Mouse (Mus musculus) embryonic facial prominence, embryonic 10.5 days (tissue): ENCODE results near the gene Farsa. TPM values are rescaled to one million over a fixed set of nuclear protein-coding genes. Genes with fewer than 3 reads are reported as not detected.

ENCODE experiments used
- DNase-seq: peaks from one replicate; pipeline ENCODE4 v3.0.0-alpha.2; 2017; ENCODE audit warnings: low spot score
- H3K27ac ChIP-seq: fragments of 300-500 bp; sonication (generic); replicated peaks from 2 replicates; pipeline ENCODE4 v1.5.1; 2016; ENCODE audit warnings: mild to moderate bottlenecking
- H3K27me3 ChIP-seq: fragments of 300-500 bp; sonication (generic); replicated peaks from 2 replicates; pipeline ENCODE4 v1.6.1; 2016; ENCODE audit warnings: low read depth, mild to moderate bottlenecking; ENCODE audit not compliant: poor library complexity, severe bottlenecking
- H3K36me3 ChIP-seq: fragments of 300-500 bp; sonication (generic); replicated peaks from 2 replicates; pipeline ENCODE4 v1.6.1; 2016; ENCODE audit warnings: mild to moderate bottlenecking, moderate library complexity
- H3K4me1 ChIP-seq: fragments of 300-500 bp; sonication (generic); 2 replicates; pipeline ENCODE4 v1.6.1; 2016
- H3K4me3 ChIP-seq: fragments of 300-500 bp; sonication (generic); 2 replicates; pipeline ENCODE4 v1.5.1; 2016; ENCODE audit warnings: mild to moderate bottlenecking, moderate library complexity
- H3K9me3 ChIP-seq: fragments of 300-500 bp; sonication (generic); 2 replicates; pipeline ENCODE4 v1.6.1; 2016; ENCODE audit warnings: mild to moderate bottlenecking
- WGBS: fragments of 180-500 bp; shearing (Covaris S2); methylation state at CpG from one replicate; pipeline ENCODE4 v1.1.7; 2016; 5-methylcytosine and 5-hydroxymethylcytosine counted together
- polyA plus RNA-seq: library from polyadenylated mRNA; unstranded; fragments of >200 nt; fragmentation: Nextera tagmentation; extraction: Ambion mirVana; gene quantifications from 2 replicates; pipeline ENCODE4 v1.2.1, GENCODE M21; 2016

Farsa gene
- polyA plus RNA-seq, 1 experiment from 2014 or later, result 133 TPM

- no peaks in the 10 kb centered on the region for H3K9me3 ChIP-seq
- peak overlapping the region; percentile 70; the same call in 1 of the 2 replicates for H3K27ac ChIP-seq
- no peak for DNase-seq
- H3K4me3 ChIP-seq, result peak overlapping the region; percentile 23; the same call in 1 of the 2 replicates
- peaks cover 85% of the 10 kb centered on the region for H3K36me3 ChIP-seq
- no peaks in the 10 kb centered on the region for H3K27me3 ChIP-seq
- WGBS, result 93% methylated on average over 5 of the region's 5 CpGs
- H3K4me1 ChIP-seq, result peaks cover 45% of the 10 kb centered on the region
These were observed 18.3 kb upstream of the Farsa start for GRCm38 (mm10) chr8:84838513-84838912.

- Histone ChIP-seq H3K4me3 (peak overlapping the region; percentile 98), H3K27me3 (no peaks in the 10 kb centered on the region), H3K4me1 (peaks cover 54% of the 10 kb centered on the region), H3K36me3 (peaks cover 85% of the 10 kb centered on the region), H3K27ac (no peak overlapping the region; the same call in 1 of the 2 replicates), H3K9me3 (no peaks in the 10 kb centered on the region)
- 98% methylated on average over 2 of the region's 2 CpGs for WGBS
- no peak for DNase-seq
These were observed 17.4 kb upstream of the Farsa start for GRCm38 (mm10) chr8:84839411-84839810.

GRCm38 (mm10) chr8:84839875-84840247 lies 16.9 kb upstream of the Farsa start:
- Histone ChIP-seq H3K27ac (peak overlapping the region; percentile 97), H3K9me3 (no peaks in the 10 kb centered on the region), H3K27me3 (no peaks in the 10 kb centered on the region), H3K36me3 (peaks cover 85% of the 10 kb centered on the region), H3K4me3 (peak overlapping the region; percentile 98), H3K4me1 (peaks cover 59% of the 10 kb centered on the region)
- 5% methylated on average over 7 of the region's 7 CpGs for WGBS
- no peak for DNase-seq

- peaks cover 64% of the 10 kb centered on the region for H3K4me1 ChIP-seq
These were observed 16.4 kb upstream of the Farsa start, which contains the start of gene Rad23a for GRCm38 (mm10) chr8:84840248-84840999. TSS of gene Rad23a (minus strand) at chr8:84840665.

GRCm38 (mm10) chr8:84841514-84841913 lies 15.3 kb upstream of the Farsa start:
- H3K27ac ChIP-seq, result no peak overlapping the region
- WGBS, result 79% methylated on average over 1 of the region's 1 CpGs
- no peaks in the 10 kb centered on the region for H3K27me3 ChIP-seq
- H3K9me3 ChIP-seq, result no peaks in the 10 kb centered on the region
- DNase-seq, result no peak
- H3K4me3 ChIP-seq, result no peak overlapping the region
- peaks cover 60% of the 10 kb centered on the region for H3K4me1 ChIP-seq
- peaks cover 81% of the 10 kb centered on the region for H3K36me3 ChIP-seq

More at GRCm38 (mm10) chr8:84840248-84840999, 16.4 kb upstream of the Farsa start, which contains the start of gene Rad23a:
- peak within 1 kb of the TSS; percentile 97 for H3K27ac ChIP-seq
- no peaks in the 10 kb centered on the region for H3K27me3 ChIP-seq
- H3K9me3 ChIP-seq, result no peaks in the 10 kb centered on the region
- H3K36me3 ChIP-seq, result peaks cover 85% of the 10 kb centered on the region
- DNase-seq, result peak; percentile 95
- H3K4me3 ChIP-seq, result peak within 1 kb of the TSS; percentile 98
- 1% methylated on average over 55 of the region's 55 CpGs for WGBS

GRCm38 (mm10) chr8:84844397-84845070 lies 12.3 kb upstream of the Farsa start:
- 90% methylated on average over 9 of the region's 9 CpGs for WGBS
- Histone ChIP-seq H3K27ac (no peak overlapping the region), H3K9me3 (no peaks in the 10 kb centered on the region), H3K4me1 (peaks cover 43% of the 10 kb centered on the region), H3K36me3 (peaks cover 53% of the 10 kb centered on the region), H3K4me3 (peak overlapping the region; percentile 99), H3K27me3 (no peaks in the 10 kb centered on the region)
- DNase-seq, result no peak

- Histone ChIP-seq H3K4me3 (peak overlapping the region; percentile 99), H3K9me3 (no peaks in the 10 kb centered on the region), H3K4me1 (peaks cover 39% of the 10 kb centered on the region), H3K36me3 (peaks cover 53% of the 10 kb centered on the region), H3K27me3 (no peaks in the 10 kb centered on the region), H3K27ac (peak overlapping the region; percentile 98)
- WGBS, result 20% methylated on average over 12 of the region's 12 CpGs
- DNase-seq, result peak; percentile 63
These were observed 11.3 kb upstream of the Farsa start for GRCm38 (mm10) chr8:84845355-84846093.

GRCm38 (mm10) chr8:84846094-84846721 lies 10.6 kb upstream of the Farsa start:
- no peaks in the 10 kb centered on the region for H3K27me3 ChIP-seq
- peak overlapping the region; percentile 99 for H3K4me3 ChIP-seq
- no peak for DNase-seq
- H3K4me1 ChIP-seq, result peaks cover 39% of the 10 kb centered on the region
- H3K27ac ChIP-seq, result peak overlapping the region; percentile 98
- H3K36me3 ChIP-seq, result peaks cover 50% of the 10 kb centered on the region
- no peaks in the 10 kb centered on the region for H3K9me3 ChIP-seq
- under 1% methylated on average over 30 of the region's 30 CpGs for WGBS

GRCm38 (mm10) chr8:84846722-84847572 lies 9.8 kb upstream of the Farsa start, which contains the start of gene Calr:
TSS of gene Calr (minus strand) at chr8:84846934.
- no peaks in the 10 kb centered on the region for H3K27me3 ChIP-seq
- WGBS, result under 1% methylated on average over 55 of the region's 55 CpGs
- no peaks in the 10 kb centered on the region for H3K9me3 ChIP-seq
- H3K4me3 ChIP-seq, result peak within 1 kb of the TSS; percentile 99
- peak; percentile 100 for DNase-seq
- H3K36me3 ChIP-seq, result peaks cover 42% of the 10 kb centered on the region
- H3K4me1 ChIP-seq, result peaks cover 39% of the 10 kb centered on the region
- H3K27ac ChIP-seq, result peak within 1 kb of the TSS; percentile 98

- Histone ChIP-seq H3K4me1 (peaks cover 37% of the 10 kb centered on the region), H3K36me3 (peaks cover 33% of the 10 kb centered on the region), H3K4me3 (peak overlapping the region; percentile 99), H3K9me3 (no peaks in the 10 kb centered on the region), H3K27me3 (no peaks in the 10 kb centered on the region), H3K27ac (peak overlapping the region; percentile 98)
- 54% methylated on average over 6 of the region's 6 CpGs for WGBS
- no peak for DNase-seq
These were observed 8.9 kb upstream of the Farsa start for GRCm38 (mm10) chr8:84847684-84848435.

- 0 out of 2 replicates have a peak, but pooled peaks cover 5% of the 10 kb centered on the region for H3K27me3 ChIP-seq
- H3K9me3 ChIP-seq, result no peaks in the 10 kb centered on the region
- H3K4me3 ChIP-seq, result peak overlapping the region; percentile 97
- peaks cover 30% of the 10 kb centered on the region for H3K36me3 ChIP-seq
- H3K27ac ChIP-seq, result 0 out of 2 replicates have a peak overlapping the region, but pooled peaks have one; percentile 92
- WGBS, result 92% methylated on average over 3 of the region's 3 CpGs
- peaks cover 13% of the 10 kb centered on the region for H3K4me1 ChIP-seq
- no peak for DNase-seq
These were observed 355 bp upstream of the Farsa start for GRCm38 (mm10) chr8:84856434-84856833.
